Mouse (Mus musculus): ENCODE data around the gene Mst1. TPM values are rescaled to one million over a fixed set of nuclear protein-coding genes. Genes with fewer than 3 reads are reported as not detected.

Mst1 gene
- polyA plus RNA-seq, 1 experiment, result not detected

GRCm38 (mm10) chr9:108049561-108050251, 30.5 kb upstream of the Mst1 start:
- 39% methylated on average over 15 of the region's 15 CpGs for WGBS
- Histone ChIP-seq H3K4me1 (ENCODE audit: control insufficient read depth, insufficient read depth, low read length) (peaks cover 25% of the 10 kb centered on the region), H3K27ac (ENCODE audit: insufficient read depth, low read depth, low read length) (peak overlapping the region; percentile 27; the same call in 1 of the 2 replicates), H3K4me3 (ENCODE audit: insufficient read depth, low read depth, low read length) (peak overlapping the region; percentile 65)
- TF ChIP-seq POLR2A (IDR thresholded peaks at IDR 0.05; ENCODE audit: insufficient read depth, low read depth, low read length) (no peak), CTCF (IDR thresholded peaks at IDR 0.05; ENCODE audit: insufficient read depth, low read depth, low read length) (no peak)

GRCm38 (mm10) chr9:108051184-108051930, 28.9 kb upstream of the Mst1 start:
- TF ChIP-seq POLR2A (IDR thresholded peaks at IDR 0.05; ENCODE audit: insufficient read depth, low read depth, low read length) (no peak), CTCF (IDR thresholded peaks at IDR 0.05; ENCODE audit: insufficient read depth, low read depth, low read length) (no peak)
- peaks cover 25% of the 10 kb centered on the region for H3K4me1 ChIP-seq (ENCODE audit: control insufficient read depth, insufficient read depth, low read length)
- 86% methylated on average over 15 of the region's 15 CpGs for WGBS
- H3K27ac ChIP-seq (ENCODE audit: insufficient read depth, low read depth, low read length), result no peak overlapping the region
- no peak overlapping the region for H3K4me3 ChIP-seq (ENCODE audit: insufficient read depth, low read depth, low read length)

- Histone ChIP-seq H3K4me3 (ENCODE audit: insufficient read depth, low read depth, low read length) (no peak overlapping the region), H3K27ac (ENCODE audit: insufficient read depth, low read depth, low read length) (no peak overlapping the region), H3K4me1 (ENCODE audit: control insufficient read depth, insufficient read depth, low read length) (peaks cover 25% of the 10 kb centered on the region)
- TF ChIP-seq POLR2A (IDR thresholded peaks at IDR 0.05; ENCODE audit: insufficient read depth, low read depth, low read length), result no peak
- 75% methylated on average over 4 of the region's 4 CpGs for WGBS
These were observed 28.4 kb upstream of the Mst1 start for GRCm38 (mm10) chr9:108051931-108052220.

DNA sequence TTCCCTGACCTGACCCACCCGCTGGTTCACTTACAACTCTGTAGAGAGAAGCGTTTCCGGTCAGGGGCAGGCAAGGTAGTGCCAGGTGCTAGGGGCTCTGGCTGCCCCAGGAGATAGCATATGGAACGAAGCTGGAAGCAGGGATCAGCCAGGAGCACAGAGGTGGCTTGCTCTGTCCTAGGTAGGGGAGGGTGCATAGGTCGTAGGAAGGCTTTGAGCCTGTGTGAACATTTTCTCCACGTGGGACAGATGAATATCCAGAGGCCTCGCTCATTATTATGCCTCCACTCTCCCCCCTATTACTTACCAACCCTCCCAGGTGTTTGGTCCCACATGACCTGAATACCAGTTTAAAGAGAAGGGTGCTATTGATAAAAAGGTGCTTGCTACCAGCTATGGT, 27.8 kb upstream of the Mst1 start:
- Histone ChIP-seq H3K27ac (ENCODE audit: insufficient read depth, low read depth, low read length) (no peak overlapping the region), H3K4me3 (ENCODE audit: insufficient read depth, low read depth, low read length) (no peak overlapping the region), H3K4me1 (ENCODE audit: control insufficient read depth, insufficient read depth, low read length) (peaks cover 25% of the 10 kb centered on the region)
- TF ChIP-seq CTCF (IDR thresholded peaks at IDR 0.05; ENCODE audit: insufficient read depth, low read depth, low read length) (no peak), POLR2A (IDR thresholded peaks at IDR 0.05; ENCODE audit: insufficient read depth, low read depth, low read length) (no peak)
- WGBS, result 74% methylated on average over 7 of the region's 7 CpGs

GRCm38 (mm10) chr9:108052885-108053664, 27.2 kb upstream of the Mst1 start, which contains the start of gene Amigo3:
Gene Amigo3 (plus strand): TSS chr9:108053159.
- Histone ChIP-seq H3K4me3 (ENCODE audit: insufficient read depth, low read depth, low read length) (no peak within 1 kb of the TSS), H3K4me1 (ENCODE audit: control insufficient read depth, insufficient read depth, low read length) (peaks cover 25% of the 10 kb centered on the region), H3K27ac (ENCODE audit: insufficient read depth, low read depth, low read length) (no peak within 1 kb of the TSS)
- TF ChIP-seq CTCF (IDR thresholded peaks at IDR 0.05; ENCODE audit: insufficient read depth, low read depth, low read length) (peak; percentile 69), POLR2A (IDR thresholded peaks at IDR 0.05; ENCODE audit: insufficient read depth, low read depth, low read length) (no peak)
- 55% methylated on average over 20 of the region's 20 CpGs for WGBS

GRCm38 (mm10) chr9:108053665-108054225, 26.5 kb upstream of the Mst1 start:
- H3K4me3 ChIP-seq (ENCODE audit: insufficient read depth, low read depth, low read length), result no peak overlapping the region
- WGBS, result 89% methylated on average over 15 of the region's 15 CpGs
- no peak overlapping the region for H3K27ac ChIP-seq (ENCODE audit: insufficient read depth, low read depth, low read length)
- no peak for TF ChIP-seq CTCF (IDR thresholded peaks at IDR 0.05; ENCODE audit: insufficient read depth, low read depth, low read length)
- no peak for TF ChIP-seq POLR2A (IDR thresholded peaks at IDR 0.05; ENCODE audit: insufficient read depth, low read depth, low read length)
- peaks cover 23% of the 10 kb centered on the region for H3K4me1 ChIP-seq (ENCODE audit: control insufficient read depth, insufficient read depth, low read length)

DNA sequence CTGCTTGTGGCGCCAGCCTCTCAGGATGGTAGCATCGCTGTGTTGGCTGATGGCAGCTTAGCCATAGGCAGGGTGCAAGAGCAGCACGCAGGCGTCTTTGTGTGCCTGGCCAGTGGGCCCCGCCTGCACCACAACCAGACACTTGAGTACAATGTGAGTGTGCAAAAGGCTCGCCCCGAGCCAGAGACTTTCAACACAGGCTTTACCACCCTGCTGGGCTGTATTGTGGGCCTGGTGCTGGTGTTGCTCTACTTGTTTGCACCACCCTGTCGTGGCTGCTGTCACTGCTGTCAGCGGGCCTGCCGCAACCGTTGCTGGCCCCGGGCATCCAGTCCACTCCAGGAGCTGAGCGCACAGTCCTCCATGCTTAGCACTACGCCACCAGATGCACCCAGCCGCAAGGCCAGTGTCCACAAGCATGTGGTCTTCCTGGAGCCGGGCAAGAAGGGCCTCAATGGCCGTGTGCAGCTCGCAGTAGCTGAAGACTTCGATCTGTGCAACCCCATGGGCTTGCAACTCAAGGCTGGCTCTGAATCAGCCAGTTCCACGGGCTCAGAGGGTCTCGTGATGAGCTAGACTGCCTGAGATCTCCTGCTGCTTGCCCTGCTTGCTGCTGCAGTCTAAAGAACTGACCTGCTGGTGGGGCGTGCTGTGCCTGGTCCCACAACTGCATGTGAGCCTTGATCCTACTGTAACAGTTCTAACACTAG, 25.8 kb upstream of the Mst1 start:
- Histone ChIP-seq H3K4me1 (ENCODE audit: control insufficient read depth, insufficient read depth, low read length) (peaks cover 21% of the 10 kb centered on the region), H3K4me3 (ENCODE audit: insufficient read depth, low read depth, low read length) (no peak overlapping the region), H3K27ac (ENCODE audit: insufficient read depth, low read depth, low read length) (no peak overlapping the region)
- TF ChIP-seq POLR2A (IDR thresholded peaks at IDR 0.05; ENCODE audit: insufficient read depth, low read depth, low read length) (no peak), CTCF (IDR thresholded peaks at IDR 0.05; ENCODE audit: insufficient read depth, low read depth, low read length) (no peak)
- WGBS, result 89% methylated on average over 22 of the region's 22 CpGs

DNA sequence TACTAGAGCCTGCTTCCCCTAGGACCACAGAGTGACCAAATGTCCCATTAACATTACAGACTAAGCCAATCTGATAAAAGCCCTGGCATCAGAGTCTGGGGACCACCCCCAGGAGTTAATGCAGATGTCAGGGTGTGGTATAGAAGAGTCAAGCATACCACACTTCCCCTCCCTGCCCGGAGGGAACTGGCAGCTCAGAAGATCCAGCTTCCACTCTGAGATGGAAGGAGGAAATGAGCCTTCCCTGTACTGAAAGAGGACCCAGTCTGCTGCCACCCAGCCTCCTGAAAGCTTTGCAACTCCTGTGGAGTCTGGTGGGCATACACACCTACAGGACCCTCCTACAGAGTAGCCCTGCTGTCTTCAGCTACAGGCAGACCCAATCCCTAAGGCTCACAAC, 25.2 kb upstream of the Mst1 start:
- Histone ChIP-seq H3K4me1 (ENCODE audit: control insufficient read depth, insufficient read depth, low read length) (peaks cover 15% of the 10 kb centered on the region), H3K4me3 (ENCODE audit: insufficient read depth, low read depth, low read length) (no peak overlapping the region), H3K27ac (ENCODE audit: insufficient read depth, low read depth, low read length) (no peak overlapping the region)
- 92% methylated on average over 1 of the region's 1 CpGs for WGBS
- TF ChIP-seq POLR2A (IDR thresholded peaks at IDR 0.05; ENCODE audit: insufficient read depth, low read depth, low read length) (no peak), CTCF (IDR thresholded peaks at IDR 0.05; ENCODE audit: insufficient read depth, low read depth, low read length) (no peak)

Data from olfactory bulb, adult 2 months (tissue).